Mouse (Mus musculus): ENCODE results near the gene Slc12a6.
A peak's percentile ranks its signal among the peaks of the same experiment; 100 is the strongest.

Slc12a6 gene

GRCm38 (mm10) chr2:112315638-112316037 is 50.0 kb downstream of the Slc12a6 start:
- no peak for DNase-seq (ENCODE audit: extremely low read depth, insufficient read length, low spot score)

GRCm38 (mm10) chr2:112318227-112318626 is 52.6 kb downstream of the Slc12a6 start:
- DNase-seq (ENCODE audit: extremely low read depth, insufficient read length, low spot score) = no peak

GRCm38 (mm10) chr2:112318905-112319304 is 53.3 kb downstream of the Slc12a6 start:
- peak; percentile 7 for DNase-seq (ENCODE audit: extremely low read depth, insufficient read length, low spot score)

GRCm38 (mm10) chr2:112328069-112328777 is 62.6 kb downstream of the Slc12a6 start:
- DNase-seq (ENCODE audit: extremely low read depth, insufficient read length, low spot score) = no peak

GRCm38 (mm10) chr2:112332051-112332898 is 66.7 kb downstream of the Slc12a6 start:
- DNase-seq (ENCODE audit: extremely low read depth, insufficient read length, low spot score) = no peak

GRCm38 (mm10) chr2:112337211-112337610 is 71.6 kb downstream of the Slc12a6 start:
- peak; percentile 4 for DNase-seq (ENCODE audit: extremely low read depth, insufficient read length, low spot score)

- DNase-seq (ENCODE audit: extremely low read depth, insufficient read length, low spot score) = no peak
Measured at GRCm38 (mm10) chr2:112339736-112340135, 74.1 kb downstream of the Slc12a6 start.

GRCm38 (mm10) chr2:112341117-112341516 is 75.5 kb downstream of the Slc12a6 start:
- no peak for DNase-seq (ENCODE audit: extremely low read depth, insufficient read length, low spot score)

GRCm38 (mm10) chr2:112348246-112348645 is 82.6 kb downstream of the Slc12a6 start:
- DNase-seq (ENCODE audit: extremely low read depth, insufficient read length, low spot score) = no peak

GRCm38 (mm10) chr2:112353685-112354455 is 88.2 kb downstream of the Slc12a6 start:
- DNase-seq (ENCODE audit: extremely low read depth, insufficient read length, low spot score) = no peak

- peak; percentile 9 for DNase-seq (ENCODE audit: extremely low read depth, insufficient read length, low spot score)
Measured at GRCm38 (mm10) chr2:112359611-112360010, 94.0 kb downstream of the Slc12a6 start.

GRCm38 (mm10) chr2:112360012-112360780 is 94.6 kb downstream of the Slc12a6 start:
- no peak for DNase-seq (ENCODE audit: extremely low read depth, insufficient read length, low spot score)

GRCm38 (mm10) chr2:112360781-112361169 is 95.2 kb downstream of the Slc12a6 start:
- DNase-seq (ENCODE audit: extremely low read depth, insufficient read length, low spot score) = no peak

GRCm38 (mm10) chr2:112367222-112367621 is 101.6 kb downstream of the Slc12a6 start:
- DNase-seq (ENCODE audit: extremely low read depth, insufficient read length, low spot score) = no peak

- DNase-seq (ENCODE audit: extremely low read depth, insufficient read length, low spot score) = peak; percentile 85
Measured at GRCm38 (mm10) chr2:112367726-112368673, 102.4 kb downstream of the Slc12a6 start, which contains the start of gene Emc4. TSS of gene Emc4 (minus strand) at chr2:112368027.

GRCm38 (mm10) chr2:112369941-112370340 is 104.3 kb downstream of the Slc12a6 start:
- peak; percentile 28 for DNase-seq (ENCODE audit: extremely low read depth, insufficient read length, low spot score)

- peak; percentile 78 for DNase-seq (ENCODE audit: extremely low read depth, insufficient read length, low spot score)
Measured at GRCm38 (mm10) chr2:112373141-112373540, 107.5 kb downstream of the Slc12a6 start.

- DNase-seq (ENCODE audit: extremely low read depth, insufficient read length, low spot score) = no peak
Measured at GRCm38 (mm10) chr2:112374610-112375009, 109.0 kb downstream of the Slc12a6 start.

Data from 3134 (cell line).